Mouse (Mus musculus) layer of hippocampus, postnatal 36 days (tissue): ENCODE data around the gene Grap. TPM values are rescaled to one million over a fixed set of nuclear protein-coding genes. Genes with fewer than 3 reads are reported as not detected.

ENCODE experiments used
- DNase-seq, 2 experiments: peaks; one replicate each; pipeline ENCODE4 v3.0.0; 2022
- total RNA-seq, 2 experiments: library from RNA; stranded (reverse); gene quantifications; 2 replicates each; pipeline ENCODE4 v1.2.3; 2021

Gene Grap
- total RNA-seq, 2 experiments from 2014 or later = 4.5 to 6.9 TPM

- no peak for DNase-seq
Observed at GRCm38 (mm10) chr11:61685119-61685725, 32.2 kb downstream of the Grap start.

GRCm38 (mm10) chr11:61686141-61686540 lies 33.1 kb downstream of the Grap start:
- DNase-seq = no peak

- DNase-seq = no peak
Observed at GRCm38 (mm10) chr11:61686906-61687453, 33.9 kb downstream of the Grap start.

GRCm38 (mm10) chr11:61687595-61687994 lies 34.5 kb downstream of the Grap start:
- DNase-seq = no peak

- no peak for DNase-seq
Observed at GRCm38 (mm10) chr11:61692996-61693395, 39.9 kb downstream of the Grap start.

GRCm38 (mm10) chr11:61698852-61699251 lies 45.8 kb downstream of the Grap start:
- DNase-seq = no peak

GRCm38 (mm10) chr11:61699460-61699859 lies 46.4 kb downstream of the Grap start:
- DNase-seq = no peak

- DNase-seq = no peak
Observed at GRCm38 (mm10) chr11:61699933-61700332, 46.9 kb downstream of the Grap start.

GRCm38 (mm10) chr11:61701696-61702095 lies 48.6 kb downstream of the Grap start:
- no peak for DNase-seq

GRCm38 (mm10) chr11:61702494-61702893 lies 49.4 kb downstream of the Grap start:
- no peak for DNase-seq

GRCm38 (mm10) chr11:61705581-61705980 lies 52.5 kb downstream of the Grap start:
- no peak for DNase-seq

GRCm38 (mm10) chr11:61706232-61706631 lies 53.2 kb downstream of the Grap start:
- DNase-seq = no peak

- no peak for DNase-seq
Observed at GRCm38 (mm10) chr11:61708928-61709327, 55.9 kb downstream of the Grap start.

- no peak for DNase-seq
Observed at GRCm38 (mm10) chr11:61713157-61713855, 60.2 kb downstream of the Grap start.

GRCm38 (mm10) chr11:61714346-61715117 lies 61.5 kb downstream of the Grap start:
- DNase-seq = peak; percentile 54 to 69

GRCm38 (mm10) chr11:61715130-61715529 lies 62.1 kb downstream of the Grap start:
- no peak for DNase-seq

GRCm38 (mm10) chr11:61717990-61718389 lies 64.9 kb downstream of the Grap start:
- no peak for DNase-seq

GRCm38 (mm10) chr11:61719387-61719786 lies 66.3 kb downstream of the Grap start:
- DNase-seq = no peak

GRCm38 (mm10) chr11:61719826-61720225 lies 66.8 kb downstream of the Grap start:
- DNase-seq = no peak

- no peak for DNase-seq
Observed at GRCm38 (mm10) chr11:61720636-61721035, 67.6 kb downstream of the Grap start, which contains the start of gene Slc5a10. Gene Slc5a10, minus strand, starts transcription at chr11:61720826.

GRCm38 (mm10) chr11:61722077-61722476 lies 69.0 kb downstream of the Grap start:
- no peak for DNase-seq
